Comparison of ENCODE assay signal across 13 mouse cellular contexts in genomic region chr11:115318245-115319027, GRCm38 (mm10). TPM values are rescaled to one million over a fixed set of nuclear protein-coding genes. Genes with fewer than 3 reads are reported as not detected.
DNase-seq lines count a peak whose midpoint lies in the region; ATAC-seq and TF ChIP-seq lines count a peak whose summit lies in the region.
"Had no signal": no experiment of that assay in that cellular context is flagged by ENCODE, and none has a peak within 500 bp of the region (broad histone marks: within the 10 kb centered on the region; RNA-seq: fewer than 3 reads in every experiment).

No protein-coding gene starts in this region.

- 6% methylated on average over 63 of the region's 63 CpGs for WGBS in heart, embryonic 14.5 days
- WGBS in hindbrain, embryonic 10.5 days: 4% methylated on average over 63 of the region's 63 CpGs
- WGBS in midbrain, embryonic 15.5 days: 5% methylated on average over 63 of the region's 63 CpGs
- 12% methylated on average over 63 of the region's 63 CpGs for WGBS in thymus, adult 2 months

- TF ChIP-seq CTCF in brain, embryonic 14.5 days (IDR thresholded peaks at IDR 0.05; ENCODE audit: borderline replicate concordance, extremely low read depth, insufficient read depth, insufficient read length): no peak
- TF ChIP-seq CTCF in thymus, adult 2 months (IDR thresholded peaks at IDR 0.05; ENCODE audit: borderline replicate concordance, control insufficient read depth, extremely low read depth, insufficient read depth, low read length, poor library complexity): no peak

- no peak overlapping the region for H3K9ac ChIP-seq in heart, embryonic 14.5 days (ENCODE audit: low read length)
- H3K9ac ChIP-seq in midbrain, embryonic 15.5 days: no peak overlapping the region

- no peaks in the 10 kb centered on the region for H3K9me3 ChIP-seq in heart, embryonic 14.5 days (ENCODE audit: control insufficient read depth, low read length)
- no peaks in the 10 kb centered on the region for H3K9me3 ChIP-seq in hindbrain, embryonic 10.5 days
- H3K9me3 ChIP-seq in midbrain, embryonic 15.5 days: no peaks in the 10 kb centered on the region

- H3K27me3 ChIP-seq in heart, embryonic 14.5 days (ENCODE audit: control insufficient read depth, insufficient read depth, low read length): peaks cover 97% of the 10 kb centered on the region
- peaks cover 100% of the 10 kb centered on the region for H3K27me3 ChIP-seq in hindbrain, embryonic 10.5 days (ENCODE audit: insufficient read depth, poor library complexity, severe bottlenecking)
- H3K27me3 ChIP-seq in midbrain, embryonic 15.5 days (replicated peaks): peaks cover 92% of the 10 kb centered on the region
- H3K27me3 ChIP-seq in thymus, adult 2 months (ENCODE audit: control insufficient read depth, insufficient read depth, low read length): peaks cover 44% of the 10 kb centered on the region; the same call in 1 of the 2 replicates

- DNase-seq in heart, postnatal 36 days: no peak
- peak; percentile 27 for DNase-seq in brain, embryonic 14.5 days (ENCODE audit: low read depth)
- DNase-seq in hindbrain, embryonic 10.5 days (ENCODE audit: low spot score): peak; percentile 35
- no peak for DNase-seq in lung, postnatal 4 days
- DNase-seq in thymus, adult 2 months: no peak
- DNase-seq: adrenal gland, postnatal 36 days; thymus, postnatal 25 days had no signal

- no peak overlapping the region for H3K4me3 ChIP-seq in heart, embryonic 14.5 days (ENCODE audit: control insufficient read depth in 1 of 2, insufficient read depth in 1 of 2, low read depth in 1 of 2, low read length in 2 of 2)
- H3K4me3 ChIP-seq in hindbrain, embryonic 10.5 days: peak overlapping the region; percentile 32
- H3K4me3 ChIP-seq in midbrain, embryonic 15.5 days: peak overlapping the region; percentile 6; the same call in 1 of the 2 replicates
- H3K4me3 ChIP-seq in thymus, adult 2 months (ENCODE audit: control insufficient read depth, insufficient read depth, low read length): no peak overlapping the region

- intact Hi-C loops in heart, postnatal 36 days (cut with DNase I): no loop called here

- no peak for TF ChIP-seq POLR2A in brain, embryonic 14.5 days (IDR thresholded peaks at IDR 0.05; ENCODE audit: borderline replicate concordance, extremely low read depth, insufficient read depth, insufficient read length, poor library complexity, severe bottlenecking)
- no peak for TF ChIP-seq POLR2A in thymus, adult 2 months (IDR thresholded peaks at IDR 0.05; ENCODE audit: control insufficient read depth, extremely low read depth, insufficient read depth, low read length, poor library complexity)

- no peaks in the 10 kb centered on the region; a peak in 1 of 4 replicates for H3K4me1 ChIP-seq in heart, embryonic 14.5 days (ENCODE audit: control insufficient read depth in 2 of 2, insufficient read depth in 2 of 2, low read length in 2 of 2)
- H3K4me1 ChIP-seq in hindbrain, embryonic 10.5 days (replicated peaks): peaks cover 48% of the 10 kb centered on the region
- H3K4me1 ChIP-seq in midbrain, embryonic 15.5 days: peaks cover 39% of the 10 kb centered on the region
- H3K4me1 ChIP-seq in thymus, adult 2 months (replicated peaks; ENCODE audit: control insufficient read depth, insufficient read depth, low read length): no peaks in the 10 kb centered on the region

- ATAC-seq in heart, embryonic 14.5 days (ENCODE audit: insufficient number of reproducible peaks, insufficient read depth, low FRiP score, low read depth): no peak
- ATAC-seq in midbrain, embryonic 15.5 days (replicated peaks): no peak
- no peak for ATAC-seq in megakaryocyte-erythroid progenitor cell, adult 5-6 weeks (replicated peaks; ENCODE audit: low FRiP score, low TSS enrichment, poor library complexity, severe bottlenecking)

- H3K4me2 ChIP-seq in heart, embryonic 14.5 days (ENCODE audit: low read length): 0 out of 2 replicates have a peak overlapping the region, but pooled peaks have one; percentile 1
- H3K4me2 ChIP-seq in midbrain, embryonic 15.5 days: peak overlapping the region; percentile 25
- H3K4me2 ChIP-seq: liver, embryonic 11.5 days had no signal

- no peak overlapping the region for H3K27ac ChIP-seq in heart, embryonic 14.5 days (replicated peaks in 1 of 2; ENCODE audit: control insufficient read depth in 1 of 2, insufficient read depth in 1 of 2, low read depth in 2 of 2, low read length in 2 of 2)
- 0 out of 2 replicates have a peak overlapping the region, but pooled peaks have one; percentile 2 for H3K27ac ChIP-seq in hindbrain, embryonic 10.5 days
- no peak overlapping the region for H3K27ac ChIP-seq in midbrain, embryonic 15.5 days
- no peak overlapping the region for H3K27ac ChIP-seq in thymus, adult 2 months (ENCODE audit: control insufficient read depth, insufficient read depth, low read length)

- no peaks in the 10 kb centered on the region for H3K36me3 ChIP-seq in heart, embryonic 14.5 days (ENCODE audit: control insufficient read depth, insufficient read depth, low read length)
- no peaks in the 10 kb centered on the region for H3K36me3 ChIP-seq in hindbrain, embryonic 10.5 days
- H3K36me3 ChIP-seq in midbrain, embryonic 15.5 days (replicated peaks): no peaks in the 10 kb centered on the region
- no peaks in the 10 kb centered on the region for H3K36me3 ChIP-seq in thymus, adult 2 months (ENCODE audit: control insufficient read depth, insufficient read depth, low read length)

RNA-seq across cellular contexts. Expression of gene Ush1g, which starts 3.4 kb away (rescaled TPM):
- polyA plus RNA-seq in heart, embryonic 14.5 days (2014; fragmentation: Nextera tagmentation; extraction: Ambion mirVana): 0.05 TPM in 1 of 2 replicates, not detected in the other
- under 1 TPM in 1 of 2 experiments, not detected in 1; 0.14 TPM for total RNA-seq in heart, postnatal 36 days (2021)
- 0.04 and 0.11 TPM in 2 replicates for polyA plus RNA-seq in brain, embryonic 14.5 days (2012; rRNA removed)
- 0.10 TPM in 1 of 2 replicates, not detected in the other for polyA plus RNA-seq in hindbrain, embryonic 10.5 days (2016; fragmentation: Nextera tagmentation; extraction: Ambion mirVana)
- polyA plus RNA-seq in midbrain, embryonic 15.5 days (2015; fragmentation: Nextera tagmentation; extraction: Ambion mirVana): 0.09 and 0.18 TPM in 2 replicates
- not detected in 2 replicates for total RNA-seq in megakaryocyte-erythroid progenitor cell, adult 5-6 weeks (2014; fragmentation: Nextera tagmentation)
- not detected in 2 replicates for total RNA-seq in megakaryocyte-erythroid progenitor cell, adult 5-6 weeks (2017)
- 0.05 and 0.11 TPM in 2 replicates for polyA plus RNA-seq in thymus, adult 2 months (2012; rRNA removed)
- polyA plus RNA-seq: gonadal fat pad, adult 2 months had no signal

RNA-seq across cellular contexts. Expression of gene Otop2, which starts 11.5 kb away (rescaled TPM):
- polyA plus RNA-seq in heart, embryonic 14.5 days (2014; fragmentation: Nextera tagmentation; extraction: Ambion mirVana): not detected in 2 replicates
- total RNA-seq in heart, postnatal 36 days (2021): not detected
- polyA plus RNA-seq in brain, embryonic 14.5 days (2012; rRNA removed): 0.13 and 0.15 TPM in 2 replicates
- polyA plus RNA-seq in hindbrain, embryonic 10.5 days (2016; fragmentation: Nextera tagmentation; extraction: Ambion mirVana): not detected in 2 replicates
- polyA plus RNA-seq in midbrain, embryonic 15.5 days (2015; fragmentation: Nextera tagmentation; extraction: Ambion mirVana): 0.17 TPM in 1 of 2 replicates, not detected in the other
- total RNA-seq in megakaryocyte-erythroid progenitor cell, adult 5-6 weeks (2014; fragmentation: Nextera tagmentation): not detected in 2 replicates
- not detected in 2 replicates for total RNA-seq in megakaryocyte-erythroid progenitor cell, adult 5-6 weeks (2017)
- 0.26 and 0.32 TPM in 2 replicates for polyA plus RNA-seq in thymus, adult 2 months (2012; rRNA removed)
- total RNA-seq: adrenal gland, postnatal 36 days had no signal
- polyA plus RNA-seq: gonadal fat pad, adult 2 months; liver, embryonic 11.5 days had no signal

RNA-seq across cellular contexts. Expression of gene Otop3, which starts 16.1 kb away (rescaled TPM):
- polyA plus RNA-seq in heart, embryonic 14.5 days (2014; fragmentation: Nextera tagmentation; extraction: Ambion mirVana): not detected in 2 replicates
- not detected for total RNA-seq in heart, postnatal 36 days (2021)
- 0.29 and 0.64 TPM in 2 replicates for polyA plus RNA-seq in brain, embryonic 14.5 days (2012; rRNA removed)
- 0.08 TPM in 1 of 2 replicates, not detected in the other for polyA plus RNA-seq in hindbrain, embryonic 10.5 days (2016; fragmentation: Nextera tagmentation; extraction: Ambion mirVana)
- 0.75 and 0.90 TPM in 2 replicates for polyA plus RNA-seq in midbrain, embryonic 15.5 days (2015; fragmentation: Nextera tagmentation; extraction: Ambion mirVana)
- total RNA-seq in megakaryocyte-erythroid progenitor cell, adult 5-6 weeks (2014; fragmentation: Nextera tagmentation): not detected in 2 replicates
- total RNA-seq in megakaryocyte-erythroid progenitor cell, adult 5-6 weeks (2017): not detected in 2 replicates
- polyA plus RNA-seq in thymus, adult 2 months (2012; rRNA removed): 0.06 and 0.12 TPM in 2 replicates
- total RNA-seq: adrenal gland, postnatal 36 days had no signal
- polyA plus RNA-seq: cortical plate, adult 2 months; gonadal fat pad, adult 2 months; liver, embryonic 11.5 days had no signal

RNA-seq across cellular contexts. Expression of gene Fads6, which starts 21.0 kb away (rescaled TPM):
- polyA plus RNA-seq in heart, embryonic 14.5 days (2014; fragmentation: Nextera tagmentation; extraction: Ambion mirVana): 0.94 and 1.2 TPM in 2 replicates
- total RNA-seq in heart, postnatal 36 days (2021): 1 to 10 TPM; 1.2 TPM
- 1.6 and 2.4 TPM in 2 replicates for polyA plus RNA-seq in brain, embryonic 14.5 days (2012; rRNA removed)
- 0.27 and 0.47 TPM in 2 replicates for polyA plus RNA-seq in hindbrain, embryonic 10.5 days (2016; fragmentation: Nextera tagmentation; extraction: Ambion mirVana)
- polyA plus RNA-seq in midbrain, embryonic 15.5 days (2015; fragmentation: Nextera tagmentation; extraction: Ambion mirVana): 0.96 and 1.0 TPM in 2 replicates
- total RNA-seq in megakaryocyte-erythroid progenitor cell, adult 5-6 weeks (2014; fragmentation: Nextera tagmentation): 0.17 TPM in 1 of 2 replicates, not detected in the other
- total RNA-seq in megakaryocyte-erythroid progenitor cell, adult 5-6 weeks (2017): 0.38 TPM in 1 of 2 replicates, not detected in the other
- 1.6 and 2.1 TPM in 2 replicates for polyA plus RNA-seq in thymus, adult 2 months (2012; rRNA removed)

RNA-seq across cellular contexts. Expression of gene Fdxr, which starts 41.6 kb away (rescaled TPM):
- 9.3 and 9.4 TPM in 2 replicates for polyA plus RNA-seq in heart, embryonic 14.5 days (2014; fragmentation: Nextera tagmentation; extraction: Ambion mirVana)
- 1 to 10 TPM; 9.5 to 9.7 TPM for total RNA-seq in heart, postnatal 36 days (2021)
- polyA plus RNA-seq in brain, embryonic 14.5 days (2012; rRNA removed): 26.1 and 32.4 TPM in 2 replicates
- 17.7 TPM in 2 replicates for polyA plus RNA-seq in hindbrain, embryonic 10.5 days (2016; fragmentation: Nextera tagmentation; extraction: Ambion mirVana)
- 21.5 and 22.1 TPM in 2 replicates for polyA plus RNA-seq in midbrain, embryonic 15.5 days (2015; fragmentation: Nextera tagmentation; extraction: Ambion mirVana)
- 17.0 and 18.6 TPM in 2 replicates for total RNA-seq in megakaryocyte-erythroid progenitor cell, adult 5-6 weeks (2014; fragmentation: Nextera tagmentation)
- total RNA-seq in megakaryocyte-erythroid progenitor cell, adult 5-6 weeks (2017): 5.9 and 20.8 TPM in 2 replicates
- 31.8 and 36.3 TPM in 2 replicates for polyA plus RNA-seq in thymus, adult 2 months (2012; rRNA removed)

Comparison
In these comparisons a context has a peak if more than half of its experiments do, and no peak if none do; other contexts are left out.
1. H3K4me3 ChIP-seq: peak in hindbrain, embryonic 10.5 days (single experiment) and midbrain, embryonic 15.5 days (single experiment); none in heart, embryonic 14.5 days (0 of 2) and thymus, adult 2 months (single experiment).
2. DNase-seq: peak in brain, embryonic 14.5 days (single experiment) and hindbrain, embryonic 10.5 days (single experiment); none in heart, postnatal 36 days (0 of 2), lung, postnatal 4 days (0 of 2) and thymus, adult 2 months (single experiment).